Mouse (Mus musculus): ENCODE measurements around the gene Spaca9.
A peak's percentile ranks its signal among the peaks of the same experiment; 100 is the strongest.

Gene Spaca9

GRCm38 (mm10) chr2:28662891-28663290 is 36.6 kb downstream of the Spaca9 start:
- no peak for DNase-seq

- no peak for DNase-seq
Observed at GRCm38 (mm10) chr2:28656216-28656615, 43.3 kb downstream of the Spaca9 start.

GRCm38 (mm10) chr2:28654295-28654694 is 45.2 kb downstream of the Spaca9 start:
- DNase-seq, result peak; percentile 27

GRCm38 (mm10) chr2:28653351-28653750 is 46.2 kb downstream of the Spaca9 start:
- DNase-seq, result no peak

- DNase-seq, result no peak
Observed at GRCm38 (mm10) chr2:28650526-28650925, 49.0 kb downstream of the Spaca9 start.

- DNase-seq, result no peak
Observed at GRCm38 (mm10) chr2:28643081-28643480, 56.4 kb downstream of the Spaca9 start.
